Mouse (Mus musculus): ENCODE data around the gene Tmcc1.

DNA sequence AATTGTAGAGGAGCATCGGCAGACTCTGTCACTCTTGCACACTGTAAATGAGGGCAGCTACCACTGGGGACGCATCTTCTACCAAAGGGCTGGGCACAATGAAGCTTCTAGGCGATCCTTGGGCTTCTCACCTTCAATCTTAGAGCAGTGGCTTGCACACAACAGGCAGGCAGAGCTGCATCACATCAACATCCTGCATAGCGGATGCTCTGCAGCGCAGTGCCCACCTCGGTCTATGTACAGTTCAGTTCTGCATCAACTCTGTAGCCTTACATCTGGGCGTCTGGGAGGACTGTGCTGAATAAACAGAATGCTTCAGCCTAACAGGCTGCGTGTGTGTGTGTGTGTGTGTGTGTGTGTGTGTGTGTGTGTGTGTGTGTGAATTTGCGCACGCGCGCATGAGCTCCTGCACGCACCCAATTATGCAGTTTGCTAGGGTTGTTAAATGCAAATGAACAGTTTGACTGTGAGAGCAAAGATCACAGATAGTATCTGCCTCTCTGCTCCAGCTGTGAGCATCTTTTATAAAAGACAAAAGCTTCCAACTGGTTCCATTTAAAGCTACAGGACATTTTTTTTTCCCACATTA, 136.5 kb downstream of the Tmcc1 start:
- TF ChIP-seq POLR2A (IDR thresholded peaks at IDR 0.05; ENCODE audit: control insufficient read depth in 1 of 2, insufficient read depth in 1 of 2, low read depth in 1 of 2, low read length in 2 of 2, poor library complexity in 1 of 2) = no peak
- TF ChIP-seq CTCF (IDR thresholded peaks at IDR 0.05 in 2 of 3, conservative IDR thresholded peaks at IDR 0.05 in 1 of 3; ENCODE audit: control insufficient read depth in 1 of 3, insufficient read depth in 1 of 3, low read depth in 2 of 3, low read length in 3 of 3, poor library complexity in 1 of 3, severe bottlenecking in 1 of 3) = no peak
- no peak for TF ChIP-seq TBP (IDR thresholded peaks at IDR 0.05; ENCODE audit: low read depth, low read length)
- no peak for TF ChIP-seq USF2 (IDR thresholded peaks at IDR 0.05; ENCODE audit: borderline replicate concordance in 1 of 2, insufficient read depth in 1 of 2, low read depth in 1 of 2, low read length in 2 of 2)
- no peak for TF ChIP-seq ZMIZ1 (IDR thresholded peaks at IDR 0.05; ENCODE audit: low read depth, low read length)
- TF ChIP-seq EP300 (IDR thresholded peaks at IDR 0.05; ENCODE audit: low read depth in 1 of 2, low read length in 2 of 2) = no peak
- TF ChIP-seq GATA1 (IDR thresholded peaks at IDR 0.05; ENCODE audit: low read depth, low read length) = no peak
- no peak for TF ChIP-seq SMC3 (IDR thresholded peaks at IDR 0.05; ENCODE audit: low read depth, low read length)
- no peak for TF ChIP-seq SIN3A (IDR thresholded peaks at IDR 0.05; ENCODE audit: low read length)
- no peak for TF ChIP-seq ELF1 (IDR thresholded peaks at IDR 0.05; ENCODE audit: low read depth, low read length)

All from MEL (cell line).